Mouse (Mus musculus) bone marrow, adult 2 months (tissue): ENCODE measurements around the gene Slx4ip. TPM values are rescaled to one million over a fixed set of nuclear protein-coding genes. Genes with fewer than 3 reads are reported as not detected.

Experiments
- H3K27ac ChIP-seq: fragments of 200-500 bp; 2 replicates; pipeline ENCODE4 v1.5.1; 2012; ENCODE audit warnings: low read depth, mild to moderate bottlenecking, control low read depth, inconsistent platforms, low read length; ENCODE audit not compliant: control insufficient read depth, poor library complexity, insufficient read depth
- H3K4me1 ChIP-seq: fragments of 200-500 bp; 2 replicates; pipeline ENCODE4 v1.6.1; 2011; ENCODE audit warnings: low read length; ENCODE audit not compliant: control insufficient read depth, insufficient read depth
- H3K4me3 ChIP-seq: fragments of 200-500 bp; replicated peaks from 2 replicates; pipeline ENCODE3; 2011; ENCODE audit warnings: mild to moderate bottlenecking, low read depth, low read length, control low read depth; ENCODE audit not compliant: control insufficient read depth
- CTCF ChIP-seq: fragments of 200-500 bp; IDR thresholded peaks from 2 replicates; pipeline ENCODE4 v1.5.1; 2011; ENCODE audit warnings: low read length, control low read depth; ENCODE audit not compliant: control insufficient read depth, insufficient read depth
- POLR2A ChIP-seq: fragments of 200-500 bp; IDR thresholded peaks from 2 replicates; pipeline ENCODE4 v1.6.1; 2011; ENCODE audit warnings: low read depth, mild to moderate bottlenecking, control low read depth, low read length, borderline replicate concordance; ENCODE audit not compliant: control insufficient read depth
- WGBS: fragments of 180-500 bp; shearing (Covaris S2); methylation state at CpG from one replicate; pipeline ENCODE4 v1.1.7; 2018; 5-methylcytosine and 5-hydroxymethylcytosine counted together
- polyA plus RNA-seq: library from polyadenylated mRNA; stranded (reverse); fragments of >200 nt; gene quantifications from 2 replicates; pipeline ENCODE4 v1.2.4, GENCODE M21; 2011; ENCODE audit warnings: low replicate concordance; ENCODE audit not compliant: missing spikeins, insufficient read depth, insufficient read length

The Slx4ip gene
- polyA plus RNA-seq, 1 experiment: 5.0 TPM

DNA sequence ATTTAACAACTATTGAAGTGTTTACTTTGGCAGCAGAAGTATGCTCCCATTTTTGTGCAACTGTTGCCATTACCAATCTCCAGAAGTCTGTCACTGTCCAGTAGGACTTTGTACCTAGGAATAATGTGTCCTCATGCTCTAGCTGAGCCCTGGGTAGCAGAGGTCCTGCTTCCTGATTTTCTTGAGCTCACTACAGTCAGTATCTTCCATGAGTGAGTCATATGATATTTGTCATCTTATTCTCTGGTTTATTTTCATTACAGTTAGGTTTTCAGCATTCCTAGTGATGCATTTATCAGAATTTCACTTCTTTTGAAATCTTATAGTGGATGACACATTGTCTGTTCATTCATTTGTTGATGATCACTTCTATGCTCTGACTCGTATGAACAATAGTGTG is 115.6 kb downstream of the Slx4ip start:
- no peaks in the 10 kb centered on the region for H3K4me1 ChIP-seq
- H3K4me3 ChIP-seq: no peak overlapping the region
- no peak for TF ChIP-seq POLR2A
- TF ChIP-seq CTCF: no peak
- no peak overlapping the region for H3K27ac ChIP-seq
- 76% methylated on average over 1 of the region's 1 CpGs for WGBS

DNA sequence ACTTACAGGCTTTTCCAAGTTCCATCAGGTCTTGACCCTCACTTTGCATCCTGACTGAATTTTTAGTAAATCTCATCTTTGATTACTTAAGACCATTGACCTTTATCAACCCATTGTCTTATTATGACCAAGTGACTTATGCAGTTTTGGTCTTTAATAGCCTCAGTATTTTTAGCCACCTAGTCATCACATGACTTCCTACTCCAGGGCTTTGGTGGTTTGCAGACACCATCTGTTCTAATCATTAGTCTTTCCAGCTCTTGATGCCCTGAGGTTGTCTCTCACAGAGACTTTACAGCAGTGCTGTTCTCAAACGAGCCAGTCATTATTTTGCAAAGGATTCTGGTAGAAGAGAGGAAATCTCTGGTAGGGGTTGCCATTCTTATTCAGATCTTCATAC is 121.0 kb downstream of the Slx4ip start:
- TF ChIP-seq POLR2A: no peak
- TF ChIP-seq CTCF: no peak
- H3K27ac ChIP-seq: no peak overlapping the region
- H3K4me3 ChIP-seq: no peak overlapping the region
- no peaks in the 10 kb centered on the region for H3K4me1 ChIP-seq
- 38% methylated on average over 1 of the region's 1 CpGs for WGBS

DNA sequence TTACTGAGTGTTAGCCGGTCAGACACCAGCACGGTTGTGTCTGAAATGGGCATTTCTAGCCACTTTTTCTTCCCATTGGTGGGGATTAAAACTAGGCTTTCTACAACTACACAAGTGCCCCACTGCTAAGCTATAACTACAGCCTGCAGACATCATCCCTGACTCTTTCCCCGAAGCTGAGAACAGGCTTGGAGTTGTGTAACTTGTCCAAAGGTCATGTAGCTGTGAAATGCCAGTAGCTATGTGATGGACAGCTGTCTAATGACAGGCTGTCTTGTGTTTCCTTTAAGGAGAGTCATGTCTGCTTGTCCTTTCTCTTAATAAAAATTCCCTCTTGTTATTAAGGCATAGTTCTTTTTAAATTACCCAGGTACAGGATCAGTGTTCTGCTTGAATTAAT is 122.1 kb downstream of the Slx4ip start:
- H3K4me1 ChIP-seq: no peaks in the 10 kb centered on the region
- no peak overlapping the region for H3K27ac ChIP-seq
- WGBS: 73% methylated on average over 3 of the region's 3 CpGs
- H3K4me3 ChIP-seq: no peak overlapping the region
- no peak for TF ChIP-seq POLR2A
- TF ChIP-seq CTCF: no peak

DNA sequence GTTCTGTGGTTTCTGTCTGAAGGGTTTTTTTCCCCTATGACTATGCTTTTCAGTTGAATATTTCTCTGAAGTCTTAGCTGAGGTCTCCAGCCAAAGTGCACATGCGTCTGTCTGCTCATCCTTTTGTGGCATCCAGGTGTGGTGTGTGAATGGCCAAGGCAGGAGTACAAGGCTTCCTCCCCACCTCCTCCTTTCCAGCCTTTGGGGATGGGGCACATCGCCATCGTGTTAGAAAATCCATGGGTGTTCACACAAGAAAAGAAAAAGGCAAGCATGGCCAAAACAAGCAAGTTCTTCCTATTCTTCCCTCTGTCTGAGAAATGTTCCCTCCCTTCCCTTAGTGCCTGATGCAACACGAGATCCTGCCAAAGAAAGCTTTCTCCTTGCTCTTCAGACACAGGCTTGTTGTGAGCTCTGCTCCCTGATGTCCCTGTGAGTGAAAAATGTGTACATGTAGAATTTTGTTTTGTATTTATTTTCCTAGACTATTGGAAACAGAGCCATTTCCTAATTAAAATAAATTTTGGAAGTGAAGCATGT is 122.9 kb downstream of the Slx4ip start:
- Histone ChIP-seq H3K4me1 (no peaks in the 10 kb centered on the region), H3K27ac (no peak overlapping the region), H3K4me3 (no peak overlapping the region)
- no peak for TF ChIP-seq CTCF
- TF ChIP-seq POLR2A: no peak
- WGBS: 89% methylated on average over 4 of the region's 4 CpGs

DNA sequence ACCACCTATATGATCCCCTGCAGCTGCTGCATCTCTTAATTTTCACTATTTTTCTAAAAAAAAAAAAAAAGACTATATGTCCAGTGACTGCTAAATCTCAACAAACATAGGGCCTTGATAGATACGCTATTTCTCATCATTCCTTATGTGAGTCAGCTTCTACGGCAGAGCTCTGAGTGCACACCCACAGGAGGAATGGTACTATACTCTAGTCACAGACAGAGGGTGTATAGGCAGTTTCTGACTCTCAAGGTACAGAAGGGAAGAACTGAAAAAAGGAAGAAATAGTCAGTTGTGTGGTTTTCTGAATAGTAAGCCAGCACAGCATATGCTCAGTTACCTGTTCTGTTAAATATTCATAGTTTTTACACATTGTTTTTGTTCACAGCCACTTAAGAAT is 123.4 kb downstream of the Slx4ip start:
- Histone ChIP-seq H3K4me3 (no peak overlapping the region), H3K27ac (no peak overlapping the region), H3K4me1 (no peaks in the 10 kb centered on the region)
- TF ChIP-seq POLR2A: no peak
- TF ChIP-seq CTCF: no peak
- WGBS: 88% methylated on average over 2 of the region's 2 CpGs

DNA sequence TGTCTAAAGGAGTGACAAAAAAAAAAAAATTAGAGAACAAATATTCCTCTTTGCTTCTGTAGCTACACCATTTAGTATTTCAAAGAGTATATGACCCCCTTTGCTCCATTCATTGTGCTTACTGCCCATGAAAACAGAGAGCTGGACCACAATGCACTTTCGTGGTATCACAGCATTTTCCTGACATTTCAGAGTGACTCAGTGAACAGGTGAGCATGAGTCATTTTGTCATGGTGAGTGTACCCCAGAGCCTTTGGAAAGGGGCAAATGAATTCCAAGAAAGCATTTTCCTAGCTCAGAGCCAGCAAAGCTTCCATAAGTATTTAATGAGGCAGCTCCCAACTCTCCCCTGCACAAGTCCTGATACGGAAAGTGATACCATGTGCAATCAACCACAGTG is 153.1 kb downstream of the Slx4ip start:
- WGBS: 90% methylated on average over 2 of the region's 2 CpGs
- TF ChIP-seq POLR2A (no peak), CTCF (no peak)
- Histone ChIP-seq H3K27ac (no peak overlapping the region), H3K4me3 (no peak overlapping the region), H3K4me1 (no peaks in the 10 kb centered on the region)

DNA sequence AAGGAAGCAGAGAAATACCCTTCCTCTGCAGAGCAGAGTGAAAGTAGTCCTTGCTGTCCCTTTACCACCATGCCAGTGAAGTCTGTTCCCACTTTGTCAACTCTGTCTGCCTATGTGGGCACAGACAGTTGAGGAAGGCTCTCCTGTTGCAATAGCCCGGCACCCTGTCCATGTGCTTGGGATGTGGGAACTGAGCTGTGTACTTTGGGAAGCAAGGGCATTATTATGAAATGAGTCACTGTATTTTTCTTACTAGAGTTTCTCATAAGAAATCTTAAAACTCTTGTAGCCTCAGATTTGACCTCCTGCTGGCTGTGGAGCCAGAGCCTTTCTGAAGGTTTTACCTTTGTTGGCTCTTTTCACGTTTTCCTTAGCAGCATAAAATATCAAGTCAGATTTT is 158.3 kb downstream of the Slx4ip start:
- Histone ChIP-seq H3K4me1 (no peaks in the 10 kb centered on the region), H3K4me3 (no peak overlapping the region), H3K27ac (no peak overlapping the region)
- 73% methylated on average over 2 of the region's 2 CpGs for WGBS
- TF ChIP-seq POLR2A: no peak
- TF ChIP-seq CTCF: no peak

DNA sequence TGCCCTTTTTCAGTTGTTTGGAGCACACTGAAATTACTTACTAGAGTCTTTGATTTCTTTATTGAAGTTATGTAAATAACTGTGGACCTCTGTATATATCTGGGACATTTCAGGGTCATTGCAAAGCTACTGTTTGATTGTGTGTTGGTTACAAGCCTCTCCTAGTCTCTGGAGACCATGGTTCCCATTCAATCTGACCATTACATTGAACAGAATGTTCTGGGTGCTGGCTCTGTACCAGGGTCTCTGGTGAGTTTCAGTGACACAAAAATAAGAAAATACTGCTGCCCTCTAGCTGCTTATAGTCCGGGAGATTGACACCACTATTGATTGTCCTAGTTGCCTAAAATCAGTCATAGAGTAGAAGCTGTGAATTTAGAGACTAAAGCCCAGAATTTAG is 158.9 kb downstream of the Slx4ip start:
- TF ChIP-seq CTCF: no peak
- TF ChIP-seq POLR2A: no peak
- Histone ChIP-seq H3K4me3 (no peak overlapping the region), H3K27ac (no peak overlapping the region), H3K4me1 (no peaks in the 10 kb centered on the region)
- 79% methylated on average over 1 of the region's 1 CpGs for WGBS

DNA sequence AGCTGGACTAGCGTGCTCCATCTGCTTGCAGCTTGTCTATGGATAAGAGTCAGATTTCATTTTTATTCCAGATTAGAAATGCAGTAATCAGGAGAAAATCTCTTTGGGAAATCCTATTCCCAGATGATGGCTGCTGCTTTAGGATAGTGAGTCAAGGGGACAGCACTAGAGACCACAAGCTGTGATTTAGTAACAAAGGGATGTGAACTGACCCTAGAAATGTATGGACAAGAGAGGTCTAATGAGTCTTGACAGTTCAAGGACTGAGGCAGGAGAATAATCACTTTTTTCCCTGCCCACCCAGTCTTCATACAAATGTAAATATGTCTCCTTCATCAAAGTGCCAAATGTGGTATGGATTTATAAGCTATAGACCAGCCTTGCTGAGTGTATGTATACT is 172.8 kb downstream of the Slx4ip start:
- no peak for TF ChIP-seq CTCF
- no peak for TF ChIP-seq POLR2A
- no peak overlapping the region for H3K27ac ChIP-seq
- 87% methylated on average over 1 of the region's 1 CpGs for WGBS
- no peaks in the 10 kb centered on the region for H3K4me1 ChIP-seq
- no peak overlapping the region for H3K4me3 ChIP-seq
